Mouse (Mus musculus): ENCODE results near the gene Ciao1. TPM values are rescaled to one million over a fixed set of nuclear protein-coding genes. Genes with fewer than 3 reads are reported as not detected.

Ciao1 gene
- total and polyA plus RNA-seq, 3 experiments = 11.3 to 49.2 (median 46.4) TPM

GRCm38 (mm10) chr2:127267854-127268253, 20.2 kb upstream of the Ciao1 start:
- DNase-seq (ENCODE audit: low spot score) (no peak), ATAC-seq (ENCODE audit: extremely low read depth, insufficient number of reproducible peaks, low FRiP score, poor library complexity, severe bottlenecking) (no peak)
- no peak overlapping the region for H3K4me3 ChIP-seq (ENCODE audit: low read depth, low read length)
- H3K36me3 ChIP-seq (replicated peaks) = peaks cover 21% of the 10 kb centered on the region
- peaks cover 26% of the 10 kb centered on the region for H3K4me1 ChIP-seq (ENCODE audit: insufficient read depth, low read depth, low read length)
- H3K9me3 ChIP-seq (replicated peaks) = no peaks in the 10 kb centered on the region
- TF ChIP-seq GATA1 (IDR thresholded peaks at IDR 0.05; ENCODE audit: borderline replicate concordance, low read length) (no peak), TAL1 (conservative IDR thresholded peaks at IDR 0.05; ENCODE audit: low read depth, low read length) (no peak), GATA2 (IDR thresholded peaks at IDR 0.05; ENCODE audit: borderline replicate concordance, low read depth, low read length) (no peak), POLR2AphosphoS5 (IDR thresholded peaks at IDR 0.05; ENCODE audit: insufficient replicate concordance, low read depth, low read length) (no peak), CTCF (IDR thresholded peaks at IDR 0.05; ENCODE audit: low read depth, low read length) (no peak)
- no peaks in the 10 kb centered on the region for H3K27me3 ChIP-seq (ENCODE audit: insufficient read depth, low read length)

GRCm38 (mm10) chr2:127262480-127262879, 14.9 kb upstream of the Ciao1 start:
- DNase-seq (ENCODE audit: low spot score) = no peak
- no peak for ATAC-seq (ENCODE audit: extremely low read depth, insufficient number of reproducible peaks, low FRiP score, poor library complexity, severe bottlenecking)
- no peaks in the 10 kb centered on the region for H3K27me3 ChIP-seq (ENCODE audit: insufficient read depth, low read length)
- H3K4me3 ChIP-seq (ENCODE audit: low read depth, low read length) = no peak overlapping the region
- peaks cover 4% of the 10 kb centered on the region; the same call in 1 of the 2 replicates for H3K4me1 ChIP-seq (ENCODE audit: insufficient read depth, low read depth, low read length)
- TF ChIP-seq CTCF (IDR thresholded peaks at IDR 0.05; ENCODE audit: low read depth, low read length) = no peak
- TF ChIP-seq TAL1 (conservative IDR thresholded peaks at IDR 0.05; ENCODE audit: low read depth, low read length) = no peak
- TF ChIP-seq GATA1 (IDR thresholded peaks at IDR 0.05; ENCODE audit: borderline replicate concordance, low read length) = no peak
- TF ChIP-seq POLR2AphosphoS5 (IDR thresholded peaks at IDR 0.05; ENCODE audit: insufficient replicate concordance, low read depth, low read length) = no peak
- TF ChIP-seq GATA2 (IDR thresholded peaks at IDR 0.05; ENCODE audit: borderline replicate concordance, low read depth, low read length) = no peak
- peaks cover 37% of the 10 kb centered on the region for H3K36me3 ChIP-seq (replicated peaks)
- no peaks in the 10 kb centered on the region for H3K9me3 ChIP-seq (replicated peaks)

DNA sequence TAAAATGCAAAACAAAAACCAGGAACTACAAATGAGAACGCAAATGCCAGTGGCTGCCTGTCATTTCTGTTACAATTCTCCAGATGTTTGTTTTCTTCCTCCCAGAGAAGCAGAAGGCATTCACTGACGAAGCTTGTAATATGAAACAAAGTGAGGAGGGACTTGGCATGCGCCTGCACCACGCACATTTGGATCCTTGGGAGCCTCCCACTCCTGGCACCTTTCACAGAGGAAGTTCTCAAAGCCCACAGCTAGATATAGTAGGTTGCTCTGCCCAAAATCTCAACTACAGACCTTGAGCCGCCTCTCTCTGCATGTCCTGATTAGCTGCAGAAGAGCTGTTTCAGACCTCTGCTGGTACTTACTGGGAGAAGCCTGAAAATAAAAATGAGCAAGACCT, 11.7 kb upstream of the Ciao1 start:
- TF ChIP-seq POLR2AphosphoS5 (IDR thresholded peaks at IDR 0.05; ENCODE audit: insufficient replicate concordance, low read depth, low read length) = no peak
- no peak for TF ChIP-seq GATA2 (IDR thresholded peaks at IDR 0.05; ENCODE audit: borderline replicate concordance, low read depth, low read length)
- TF ChIP-seq TAL1 (conservative IDR thresholded peaks at IDR 0.05; ENCODE audit: low read depth, low read length) = no peak
- TF ChIP-seq CTCF (IDR thresholded peaks at IDR 0.05; ENCODE audit: low read depth, low read length) = no peak
- TF ChIP-seq GATA1 (IDR thresholded peaks at IDR 0.05; ENCODE audit: borderline replicate concordance, low read length) = no peak
- no peak for DNase-seq (ENCODE audit: low spot score)

DNA sequence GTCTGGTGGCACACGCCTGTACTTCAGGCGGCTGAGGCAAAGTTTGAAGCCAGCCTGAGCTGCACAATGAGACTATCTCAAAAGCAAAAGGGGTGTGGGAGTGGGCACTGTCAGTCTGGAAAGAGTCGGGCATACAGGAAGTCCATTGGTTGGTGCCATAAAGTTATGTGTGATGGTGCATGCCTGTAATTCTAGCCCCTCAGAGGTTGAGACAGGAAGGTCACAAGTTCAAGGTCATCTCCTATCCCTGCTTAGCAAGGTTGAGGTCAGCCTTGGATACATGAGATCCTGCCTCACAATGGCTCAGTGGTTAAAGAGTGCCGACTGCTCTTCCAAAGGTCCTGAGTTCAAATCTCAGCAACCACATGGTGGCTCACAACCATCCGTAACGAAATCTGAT, 7.7 kb upstream of the Ciao1 start:
- Histone ChIP-seq H3K4me3 (ENCODE audit: low read depth, low read length) (no peak overlapping the region), H3K9me3 (replicated peaks) (no peaks in the 10 kb centered on the region), H3K27me3 (ENCODE audit: insufficient read depth, low read length) (no peaks in the 10 kb centered on the region), H3K4me1 (ENCODE audit: insufficient read depth, low read depth, low read length) (peaks cover 6% of the 10 kb centered on the region), H3K36me3 (replicated peaks) (peaks cover 93% of the 10 kb centered on the region)
- DNase-seq (ENCODE audit: low spot score) = no peak
- no peak for TF ChIP-seq GATA2 (IDR thresholded peaks at IDR 0.05; ENCODE audit: borderline replicate concordance, low read depth, low read length)
- ATAC-seq (ENCODE audit: extremely low read depth, insufficient number of reproducible peaks, low FRiP score, poor library complexity, severe bottlenecking) = no peak

More for the DNA sequence above, 11.7 kb upstream of the Ciao1 start:
- Histone ChIP-seq H3K4me1 (ENCODE audit: insufficient read depth, low read depth, low read length) (no peaks in the 10 kb centered on the region; the same call in 1 of the 2 replicates), H3K27me3 (ENCODE audit: insufficient read depth, low read length) (no peaks in the 10 kb centered on the region), H3K9me3 (replicated peaks) (no peaks in the 10 kb centered on the region), H3K4me3 (ENCODE audit: low read depth, low read length) (no peak overlapping the region), H3K36me3 (replicated peaks) (peaks cover 60% of the 10 kb centered on the region)
- no peak for ATAC-seq (ENCODE audit: extremely low read depth, insufficient number of reproducible peaks, low FRiP score, poor library complexity, severe bottlenecking)

DNA sequence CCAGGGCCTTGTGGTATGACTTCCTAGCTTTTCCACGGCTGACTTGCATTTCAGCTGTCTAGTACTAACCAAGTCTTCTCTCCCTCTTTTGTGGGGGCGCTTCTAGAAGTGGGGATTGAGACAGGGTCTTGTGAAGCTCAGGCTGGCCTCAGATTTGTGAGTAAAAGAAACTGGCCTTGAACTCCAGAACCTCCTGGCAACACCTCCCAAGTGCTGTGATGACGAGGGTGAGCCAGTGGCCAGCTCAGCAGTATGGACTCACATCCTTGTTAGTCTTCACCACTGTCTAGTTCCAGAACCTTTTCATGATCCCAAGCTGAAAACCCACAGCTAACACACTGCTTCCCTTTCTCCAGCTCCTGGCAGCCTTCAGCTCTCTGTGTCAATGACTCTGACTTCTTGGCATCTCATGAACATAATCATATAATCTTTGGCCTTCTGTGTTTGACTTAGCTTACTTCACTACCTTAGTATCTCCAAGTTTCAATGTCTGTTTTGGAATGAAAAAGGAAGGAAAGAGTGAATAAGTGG, 7.1 kb upstream of the Ciao1 start:
- H3K4me1 ChIP-seq (ENCODE audit: insufficient read depth, low read depth, low read length) = peaks cover 10% of the 10 kb centered on the region
- no peak for DNase-seq (ENCODE audit: low spot score)
- ATAC-seq (ENCODE audit: extremely low read depth, insufficient number of reproducible peaks, low FRiP score, poor library complexity, severe bottlenecking) = no peak
- no peaks in the 10 kb centered on the region for H3K9me3 ChIP-seq (replicated peaks)
- TF ChIP-seq CTCF (IDR thresholded peaks at IDR 0.05; ENCODE audit: low read depth, low read length) = no peak
- peaks cover 90% of the 10 kb centered on the region for H3K36me3 ChIP-seq (replicated peaks)
- H3K4me3 ChIP-seq (ENCODE audit: low read depth, low read length) = no peak overlapping the region
- no peaks in the 10 kb centered on the region for H3K27me3 ChIP-seq (ENCODE audit: insufficient read depth, low read length)

DNA sequence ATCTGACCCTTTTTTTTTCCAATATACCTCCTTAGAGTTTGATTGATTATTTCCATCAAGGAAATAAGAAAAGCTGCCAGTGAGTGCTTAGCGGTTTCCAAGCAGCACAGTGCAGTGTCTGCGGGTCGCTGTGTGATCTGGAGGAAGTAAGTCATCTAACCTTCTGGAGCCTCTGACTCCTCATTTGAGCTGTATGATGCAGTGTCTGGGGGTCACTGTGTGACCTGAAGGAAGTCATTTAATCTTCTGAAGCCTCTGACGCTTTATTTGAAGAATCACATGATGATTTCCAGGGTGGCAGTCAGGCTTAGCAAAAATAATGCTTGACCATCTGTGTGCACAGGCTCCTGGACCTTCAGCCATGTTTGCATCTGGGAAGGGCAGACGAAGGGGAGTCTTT, 5.2 kb upstream of the Ciao1 start:
- H3K36me3 ChIP-seq (replicated peaks) = peaks cover 76% of the 10 kb centered on the region
- DNase-seq (ENCODE audit: low spot score) = no peak
- no peaks in the 10 kb centered on the region for H3K9me3 ChIP-seq (replicated peaks)
- peaks cover 23% of the 10 kb centered on the region for H3K4me1 ChIP-seq (ENCODE audit: insufficient read depth, low read depth, low read length)
- H3K27me3 ChIP-seq (ENCODE audit: insufficient read depth, low read length) = no peaks in the 10 kb centered on the region
- no peak for ATAC-seq (ENCODE audit: extremely low read depth, insufficient number of reproducible peaks, low FRiP score, poor library complexity, severe bottlenecking)
- no peak overlapping the region for H3K4me3 ChIP-seq (ENCODE audit: low read depth, low read length)
- TF ChIP-seq POLR2AphosphoS5 (IDR thresholded peaks at IDR 0.05; ENCODE audit: insufficient replicate concordance, low read depth, low read length) (no peak), GATA2 (IDR thresholded peaks at IDR 0.05; ENCODE audit: borderline replicate concordance, low read depth, low read length) (no peak), CTCF (IDR thresholded peaks at IDR 0.05; ENCODE audit: low read depth, low read length) (no peak), TAL1 (conservative IDR thresholded peaks at IDR 0.05; ENCODE audit: low read depth, low read length) (no peak), GATA1 (IDR thresholded peaks at IDR 0.05; ENCODE audit: borderline replicate concordance, low read length) (no peak)
